Mouse (Mus musculus): Measurements from ENCODE around the gene Lman1l. TPM values are rescaled to one million over a fixed set of nuclear protein-coding genes. Genes with fewer than 3 reads are reported as not detected.

Gene Lman1l
- 0.08 TPM in 1 of 2 replicates, not detected in the other for polyA plus RNA-seq (2015; fragmentation: Nextera tagmentation; extraction: Ambion mirVana)

DNA sequence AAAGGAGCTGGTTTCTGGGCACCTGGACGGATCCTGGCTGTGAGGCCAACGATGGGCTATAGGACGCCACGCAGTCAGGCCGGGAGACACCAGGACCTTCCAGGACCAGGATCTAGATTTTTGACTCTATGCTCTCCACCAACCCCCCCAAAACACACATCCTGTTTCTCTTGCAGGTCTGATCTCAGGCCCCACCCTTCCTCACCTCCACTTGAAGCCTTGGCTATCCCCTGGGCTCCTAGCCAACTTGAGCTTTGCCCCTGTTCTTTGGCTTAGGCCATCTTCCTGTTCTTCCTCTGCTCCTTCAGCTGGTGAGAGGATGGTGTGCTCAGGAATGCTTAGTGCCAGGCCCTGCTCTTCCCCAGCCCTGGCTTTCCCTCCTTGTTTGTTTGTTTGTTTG lies at the start of gene Lman1l:
Gene Lman1l (minus strand): TSS at position 101 of the 400 bp plus-strand sequence.

GRCm38 (mm10) chr9:57653283-57653682 lies 32.7 kb upstream of the Lman1l start, which contains the start of gene Csk:
Gene Csk (minus strand): TSS chr9:57653631.

GRCm38 (mm10) chr9:57606139-57606851 lies 14.3 kb downstream of the Lman1l start, which contains the start of gene Cplx3:
Gene Cplx3 (minus strand): TSS chr9:57606281.

DNA sequence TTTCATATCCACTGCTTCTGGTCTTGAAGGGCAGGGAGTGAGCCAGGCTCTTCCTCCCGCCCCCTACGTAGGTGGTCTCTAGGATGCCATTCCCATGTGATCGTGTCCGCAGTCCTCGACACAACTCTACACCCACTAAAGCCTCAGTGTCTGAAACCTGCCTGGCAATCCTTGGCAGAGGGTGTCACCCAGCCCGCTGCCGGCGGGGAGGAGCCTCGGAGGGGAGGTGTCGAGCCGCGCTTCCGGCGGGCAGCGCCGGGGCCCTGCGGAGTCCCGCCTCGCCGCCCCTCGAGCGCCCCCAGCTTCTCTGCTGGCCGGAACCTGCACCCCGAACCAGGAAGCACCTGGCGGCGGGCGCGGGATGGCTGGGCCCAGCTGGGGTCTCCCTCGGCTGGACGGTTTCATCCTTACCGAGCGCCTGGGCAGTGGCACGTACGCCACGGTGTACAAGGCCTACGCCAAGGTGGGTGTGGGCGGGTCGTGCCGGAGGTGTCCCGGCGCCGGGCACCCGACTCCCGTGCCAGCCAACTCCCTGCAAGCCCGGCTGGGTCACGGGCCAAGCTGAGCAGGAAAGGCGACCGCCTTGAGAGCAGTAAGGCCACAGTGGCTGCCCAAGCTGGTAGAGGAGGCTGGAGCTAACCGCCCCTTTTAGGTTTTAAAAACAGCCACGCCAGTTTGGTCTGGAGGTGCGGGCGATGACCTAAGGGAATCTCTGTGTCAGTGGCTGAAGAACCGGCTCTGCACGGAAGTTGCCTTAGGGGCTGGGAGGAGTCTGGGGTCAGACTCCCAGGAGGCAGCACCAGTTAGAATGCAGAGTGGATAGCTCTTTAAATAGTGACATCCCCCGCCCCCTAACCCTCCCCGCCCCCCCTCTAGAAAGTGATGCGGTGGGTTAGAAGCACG lies 31.1 kb downstream of the Lman1l start, which contains the start of gene Ulk3:
Gene Ulk3 (plus strand): TSS at position 229 of the 903 bp plus-strand sequence.

DNA sequence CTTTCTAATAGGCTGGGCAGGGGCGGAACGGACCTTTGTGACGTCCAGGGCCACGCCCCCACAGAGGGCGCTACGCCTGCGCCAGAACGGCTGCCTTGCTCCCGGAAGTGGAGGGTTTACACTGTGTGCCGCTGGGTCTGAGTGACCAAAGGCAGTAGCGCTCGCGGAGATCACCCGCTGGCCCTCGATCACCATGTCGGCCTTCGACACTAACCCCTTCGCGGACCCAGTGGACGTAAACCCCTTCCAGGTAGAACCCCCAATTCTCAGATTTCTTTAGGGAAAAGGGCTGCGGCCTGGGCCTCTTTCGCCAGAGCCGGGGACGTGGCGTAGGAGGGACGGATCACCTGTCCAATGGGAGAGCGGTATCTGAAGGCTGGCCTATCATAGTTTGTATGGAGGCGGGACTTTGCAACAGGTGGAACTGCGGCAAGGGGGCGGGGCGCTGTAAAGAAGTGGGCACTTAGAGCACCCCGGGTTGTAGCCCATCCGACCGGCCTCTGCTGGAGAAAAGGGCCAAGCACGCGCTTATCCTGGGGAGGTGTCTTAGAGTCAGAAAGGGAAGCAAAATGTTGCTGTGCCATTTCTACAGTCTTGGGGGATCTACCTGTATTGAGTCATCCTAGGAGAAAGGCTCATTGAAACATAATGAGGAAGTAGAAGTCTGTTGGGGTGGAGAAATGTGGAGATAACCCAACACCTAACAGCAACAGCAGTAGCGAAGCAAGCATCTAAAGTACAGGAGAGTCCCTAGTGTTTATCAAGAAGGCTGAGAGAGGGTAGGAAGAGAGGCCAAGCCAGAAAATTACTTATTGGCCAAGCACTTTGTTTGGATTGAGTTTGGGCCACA lies 59.5 kb downstream of the Lman1l start, which contains the start of gene Scamp2:
Gene Scamp2 (plus strand): TSS at position 83 of the 850 bp plus-strand sequence.

Other genes with a start within 250 kb of the Lman1l start
- gene Ppcdc, start 180.7 kb downstream of the Lman1l start, polyA plus RNA-seq (2015; fragmentation: Nextera tagmentation; extraction: Ambion mirVana): 17.2 and 29.7 TPM in 2 replicates
- gene Scamp5, start 152.7 kb downstream of the Lman1l start, polyA plus RNA-seq (2015; fragmentation: Nextera tagmentation; extraction: Ambion mirVana): 14.9 and 18.4 TPM in 2 replicates
- gene Rpp25, start 116.7 kb downstream of the Lman1l start, polyA plus RNA-seq (2015; fragmentation: Nextera tagmentation; extraction: Ambion mirVana): 6.5 and 11.3 TPM in 2 replicates
- gene Cox5a, start 99.5 kb downstream of the Lman1l start, polyA plus RNA-seq (2015; fragmentation: Nextera tagmentation; extraction: Ambion mirVana): 414 and 515 TPM in 2 replicates
- gene Fam219b, start 83.2 kb downstream of the Lman1l start, polyA plus RNA-seq (2015; fragmentation: Nextera tagmentation; extraction: Ambion mirVana): 12.6 and 16.0 TPM in 2 replicates
- gene Mpi, start 68.0 kb downstream of the Lman1l start, polyA plus RNA-seq (2015; fragmentation: Nextera tagmentation; extraction: Ambion mirVana): 22.8 and 35.4 TPM in 2 replicates
- gene Scamp2, start 59.8 kb downstream of the Lman1l start, polyA plus RNA-seq (2015; fragmentation: Nextera tagmentation; extraction: Ambion mirVana): 50.5 and 72.3 TPM in 2 replicates
- 8.6 and 11.9 TPM in 2 replicates for gene Ulk3, start 31.3 kb downstream of the Lman1l start, polyA plus RNA-seq (2015; fragmentation: Nextera tagmentation; extraction: Ambion mirVana)
- 0.07 TPM in 1 of 2 replicates, not detected in the other for gene Cplx3, start 14.5 kb downstream of the Lman1l start, polyA plus RNA-seq (2015; fragmentation: Nextera tagmentation; extraction: Ambion mirVana)
- gene Csk, start 32.9 kb upstream of the Lman1l start, polyA plus RNA-seq (2015; fragmentation: Nextera tagmentation; extraction: Ambion mirVana): 18.7 and 22.1 TPM in 2 replicates
- gene Cyp1a2, start 62.9 kb upstream of the Lman1l start, polyA plus RNA-seq (2015; fragmentation: Nextera tagmentation; extraction: Ambion mirVana): 0.19 and 0.49 TPM in 2 replicates
- gene Cyp1a1, start 67.2 kb upstream of the Lman1l start, polyA plus RNA-seq (2015; fragmentation: Nextera tagmentation; extraction: Ambion mirVana): 0.06 TPM in 1 of 2 replicates, not detected in the other
- 14.6 and 18.0 TPM in 2 replicates for gene Edc3, start 87.8 kb upstream of the Lman1l start, polyA plus RNA-seq (2015; fragmentation: Nextera tagmentation; extraction: Ambion mirVana)
- gene Clk3, start 145.1 kb upstream of the Lman1l start, polyA plus RNA-seq (2015; fragmentation: Nextera tagmentation; extraction: Ambion mirVana): 35.8 and 51.4 TPM in 2 replicates
- gene Arid3b, start 216.0 kb upstream of the Lman1l start, polyA plus RNA-seq (2015; fragmentation: Nextera tagmentation; extraction: Ambion mirVana): 3.0 and 4.0 TPM in 2 replicates